Mouse (Mus musculus): ENCODE measurements around the gene Mast4. TPM values are rescaled to one million over a fixed set of nuclear protein-coding genes. Genes with fewer than 3 reads are reported as not detected.

Mast4 gene
- polyA plus RNA-seq, 1 experiment from 2014 or later: 34.9 TPM

GRCm38 (mm10) chr13:103096346-103097150 is 237.7 kb downstream of the Mast4 start:
- Histone ChIP-seq H3K27ac (replicated peaks) (no peak overlapping the region), H3K36me3 (no peaks in the 10 kb centered on the region)

GRCm38 (mm10) chr13:103095491-103095890 is 238.8 kb downstream of the Mast4 start:
- Histone ChIP-seq H3K4me3 (no peak overlapping the region), H3K9me3 (no peaks in the 10 kb centered on the region), H3K36me3 (no peaks in the 10 kb centered on the region), H3K27ac (replicated peaks) (no peak overlapping the region), H3K27me3 (peaks cover 23% of the 10 kb centered on the region; the same call in 1 of the 2 replicates), H3K4me2 (replicated peaks) (no peak overlapping the region), H3K9ac (replicated peaks) (no peak overlapping the region), H3K4me1 (peaks cover 14% of the 10 kb centered on the region)
- 42% methylated on average over 7 of the region's 7 CpGs for WGBS
- ATAC-seq (ENCODE audit: low FRiP score, low read depth): no peak

More at GRCm38 (mm10) chr13:103096346-103097150, 237.7 kb downstream of the Mast4 start:
- Histone ChIP-seq H3K4me1 (peaks cover 14% of the 10 kb centered on the region), H3K27me3 (peaks cover 23% of the 10 kb centered on the region; the same call in 1 of the 2 replicates), H3K9ac (replicated peaks) (0 out of 2 replicates have a peak overlapping the region, but pooled peaks have one; percentile 28), H3K4me3 (peak overlapping the region; percentile 45), H3K9me3 (no peaks in the 10 kb centered on the region), H3K4me2 (replicated peaks) (peak overlapping the region; percentile 75)
- ATAC-seq (ENCODE audit: low FRiP score, low read depth): peak; percentile 97
- 6% methylated on average over 28 of the region's 28 CpGs for WGBS

GRCm38 (mm10) chr13:103094595-103094994 is 239.7 kb downstream of the Mast4 start:
- Histone ChIP-seq H3K27ac (replicated peaks) (no peak overlapping the region), H3K36me3 (no peaks in the 10 kb centered on the region), H3K4me3 (no peak overlapping the region), H3K27me3 (peaks cover 23% of the 10 kb centered on the region; the same call in 1 of the 2 replicates), H3K4me2 (replicated peaks) (no peak overlapping the region), H3K9me3 (no peaks in the 10 kb centered on the region), H3K9ac (replicated peaks) (no peak overlapping the region), H3K4me1 (peaks cover 14% of the 10 kb centered on the region)
- ATAC-seq (ENCODE audit: low FRiP score, low read depth): no peak
- WGBS: 78% methylated on average over 5 of the region's 5 CpGs

- 93% methylated on average over 1 of the region's 1 CpGs for WGBS
- no peaks in the 10 kb centered on the region for H3K36me3 ChIP-seq
- no peak for ATAC-seq (ENCODE audit: low FRiP score, low read depth)
- H3K27me3 ChIP-seq: peaks cover 23% of the 10 kb centered on the region; the same call in 1 of the 2 replicates
- peaks cover 14% of the 10 kb centered on the region for H3K4me1 ChIP-seq
- no peaks in the 10 kb centered on the region for H3K9me3 ChIP-seq
- no peak overlapping the region for H3K4me3 ChIP-seq
- no peak overlapping the region for H3K4me2 ChIP-seq (replicated peaks)
- no peak overlapping the region for H3K27ac ChIP-seq (replicated peaks)
- H3K9ac ChIP-seq (replicated peaks): no peak overlapping the region
Observed at GRCm38 (mm10) chr13:103093713-103094112, 240.6 kb downstream of the Mast4 start.

GRCm38 (mm10) chr13:103085540-103086121 is 248.7 kb downstream of the Mast4 start:
- H3K4me1 ChIP-seq: peaks cover 8% of the 10 kb centered on the region; the same call in 1 of the 2 replicates
- no peak overlapping the region for H3K4me2 ChIP-seq (replicated peaks)
- no peak overlapping the region for H3K9ac ChIP-seq (replicated peaks)
- H3K4me3 ChIP-seq: no peak overlapping the region
- no peaks in the 10 kb centered on the region for H3K27me3 ChIP-seq
- no peaks in the 10 kb centered on the region for H3K36me3 ChIP-seq
- H3K9me3 ChIP-seq: no peaks in the 10 kb centered on the region
- 83% methylated on average over 15 of the region's 15 CpGs for whole genome bisulfite sequencing
- ATAC-seq (ENCODE audit: low FRiP score, low read depth): no peak
- no peak overlapping the region; the same call in 1 of the 2 replicates for H3K27ac ChIP-seq (replicated peaks)

- H3K4me1 ChIP-seq: peaks cover 8% of the 10 kb centered on the region; the same call in 1 of the 2 replicates
- no peaks in the 10 kb centered on the region for H3K9me3 ChIP-seq
- no peaks in the 10 kb centered on the region for H3K36me3 ChIP-seq
- H3K27me3 ChIP-seq: no peaks in the 10 kb centered on the region
- H3K4me3 ChIP-seq: no peak overlapping the region
- no peak for ATAC-seq (ENCODE audit: low FRiP score, low read depth)
- no peak overlapping the region for H3K27ac ChIP-seq (replicated peaks)
- H3K4me2 ChIP-seq (replicated peaks): no peak overlapping the region
- WGBS: 73% methylated on average over 2 of the region's 6 CpGs
- no peak overlapping the region for H3K9ac ChIP-seq (replicated peaks)
Observed at GRCm38 (mm10) chr13:103082891-103083290, 251.4 kb downstream of the Mast4 start.

- Histone ChIP-seq H3K9ac (replicated peaks) (no peak overlapping the region), H3K27ac (replicated peaks) (no peak overlapping the region), H3K9me3 (no peaks in the 10 kb centered on the region), H3K27me3 (no peaks in the 10 kb centered on the region), H3K4me2 (replicated peaks) (no peak overlapping the region), H3K4me1 (peaks cover 8% of the 10 kb centered on the region; the same call in 1 of the 2 replicates), H3K4me3 (no peak overlapping the region), H3K36me3 (no peaks in the 10 kb centered on the region)
- no peak for ATAC-seq (ENCODE audit: low FRiP score, low read depth)
- whole genome bisulfite sequencing: 70% methylated on average over 4 of the region's 4 CpGs
Observed at GRCm38 (mm10) chr13:103079806-103080205, 254.5 kb downstream of the Mast4 start.

- no peak for ATAC-seq (ENCODE audit: low FRiP score, low read depth)
- 0 out of 2 replicates have a peak, but pooled peaks cover 2% of the 10 kb centered on the region for H3K4me1 ChIP-seq
- 98% methylated on average over 6 of the region's 6 CpGs for WGBS
- no peaks in the 10 kb centered on the region for H3K27me3 ChIP-seq
- no peaks in the 10 kb centered on the region for H3K36me3 ChIP-seq
- no peak overlapping the region for H3K4me3 ChIP-seq
- no peak overlapping the region for H3K9ac ChIP-seq (replicated peaks)
- H3K27ac ChIP-seq (replicated peaks): no peak overlapping the region
- H3K9me3 ChIP-seq: no peaks in the 10 kb centered on the region
- no peak overlapping the region for H3K4me2 ChIP-seq (replicated peaks)
Observed at GRCm38 (mm10) chr13:103078815-103079214, 255.5 kb downstream of the Mast4 start.

- Histone ChIP-seq H3K4me2 (replicated peaks) (no peak overlapping the region), H3K4me3 (no peak overlapping the region), H3K9me3 (no peaks in the 10 kb centered on the region), H3K9ac (replicated peaks) (no peak overlapping the region), H3K4me1 (no peaks in the 10 kb centered on the region), H3K36me3 (no peaks in the 10 kb centered on the region), H3K27ac (replicated peaks) (no peak overlapping the region), H3K27me3 (no peaks in the 10 kb centered on the region)
- 82% methylated on average over 4 of the region's 4 CpGs for WGBS
- no peak for ATAC-seq (ENCODE audit: low FRiP score, low read depth)
Observed at GRCm38 (mm10) chr13:103073461-103073860, 260.8 kb downstream of the Mast4 start.

GRCm38 (mm10) chr13:103071783-103072182 is 262.5 kb downstream of the Mast4 start:
- Histone ChIP-seq H3K4me3 (no peak overlapping the region), H3K27me3 (no peaks in the 10 kb centered on the region), H3K27ac (replicated peaks) (no peak overlapping the region), H3K9ac (replicated peaks) (no peak overlapping the region), H3K9me3 (no peaks in the 10 kb centered on the region), H3K4me1 (0 out of 2 replicates have a peak, but pooled peaks cover 4% of the 10 kb centered on the region), H3K36me3 (no peaks in the 10 kb centered on the region), H3K4me2 (replicated peaks) (no peak overlapping the region)
- WGBS: 72% methylated on average over 3 of the region's 3 CpGs
- no peak for ATAC-seq (ENCODE audit: low FRiP score, low read depth)

- WGBS: 33% methylated on average over 7 of the region's 7 CpGs
- no peak for ATAC-seq (ENCODE audit: low FRiP score, low read depth)
- H3K27ac ChIP-seq (replicated peaks): no peak overlapping the region
Observed at GRCm38 (mm10) chr13:103067581-103068166, 266.6 kb downstream of the Mast4 start.

GRCm38 (mm10) chr13:103065437-103065836 is 268.9 kb downstream of the Mast4 start:
- no peaks in the 10 kb centered on the region for H3K27me3 ChIP-seq
- 0 out of 2 replicates have a peak overlapping the region, but pooled peaks have one; percentile 9 for H3K4me2 ChIP-seq (replicated peaks)
- H3K9me3 ChIP-seq: no peaks in the 10 kb centered on the region
- no peak overlapping the region for H3K27ac ChIP-seq (replicated peaks)
- peaks cover 12% of the 10 kb centered on the region; the same call in 1 of the 2 replicates for H3K4me1 ChIP-seq
- 29% methylated on average over 7 of the region's 7 CpGs for WGBS
- no peaks in the 10 kb centered on the region for H3K36me3 ChIP-seq
- no peak overlapping the region for H3K4me3 ChIP-seq
- ATAC-seq (ENCODE audit: low FRiP score, low read depth): no peak
- H3K9ac ChIP-seq (replicated peaks): no peak overlapping the region

More at GRCm38 (mm10) chr13:103067581-103068166, 266.6 kb downstream of the Mast4 start:
- no peaks in the 10 kb centered on the region for H3K9me3 ChIP-seq
- H3K4me3 ChIP-seq: no peak overlapping the region
- peaks cover 12% of the 10 kb centered on the region; the same call in 1 of the 2 replicates for H3K4me1 ChIP-seq
- no peak overlapping the region for H3K9ac ChIP-seq (replicated peaks)
- no peaks in the 10 kb centered on the region for H3K36me3 ChIP-seq
- no peak overlapping the region for H3K4me2 ChIP-seq (replicated peaks)
- H3K27me3 ChIP-seq: no peaks in the 10 kb centered on the region

All from midbrain, embryonic 12.5 days (tissue).